Mouse (Mus musculus): ENCODE measurements at regions not wholly inside any gene's neighbourhood (a gene's known extent, or its start where the extent isn't known, plus 50 kb on each side); places are given as distances from the start of the nearest gene placed in this dataset.

DNA sequence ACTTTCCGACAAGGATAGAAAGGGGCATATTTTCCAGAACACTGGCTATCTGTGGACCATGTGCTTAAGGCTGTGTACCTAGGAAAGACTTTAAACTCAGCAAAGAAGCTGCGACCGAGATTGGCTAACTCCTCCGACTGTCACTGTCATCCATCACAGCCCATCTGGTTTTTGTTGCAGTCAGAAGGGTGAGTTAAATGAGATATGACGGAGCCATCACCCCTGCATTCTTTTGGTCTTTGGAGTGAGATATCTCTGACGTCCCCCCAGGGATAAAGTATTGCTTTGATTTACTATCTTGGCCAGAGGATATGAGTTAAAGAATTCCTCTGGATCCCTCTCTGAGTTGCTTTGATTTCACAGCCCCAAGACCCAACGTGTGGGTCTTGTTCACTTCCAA is 160.0 kb upstream of the Ubash3b start:
- CTCF ChIA-PET = no interaction called here

DNA sequence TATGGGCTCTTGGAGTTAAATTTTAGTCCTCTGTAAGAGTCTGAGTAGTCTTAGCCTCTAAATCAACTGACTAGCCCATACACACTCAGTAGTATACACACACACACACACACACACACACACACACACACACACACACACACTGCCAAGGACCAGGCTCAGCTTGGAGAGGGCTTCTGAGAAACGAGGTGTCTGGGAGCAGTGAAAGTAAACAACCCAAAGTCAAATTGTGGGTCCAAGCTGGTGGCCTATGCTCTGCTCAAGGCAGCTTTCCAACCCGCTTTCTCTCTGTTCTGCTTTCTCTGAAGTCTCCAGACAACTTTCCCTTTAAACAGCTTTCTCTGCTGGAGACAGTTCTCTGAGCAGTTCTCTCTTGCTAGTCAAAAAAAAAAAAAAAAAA is 157.6 kb upstream of the Ubash3b start:
- CTCF ChIA-PET = no interaction called here

DNA sequence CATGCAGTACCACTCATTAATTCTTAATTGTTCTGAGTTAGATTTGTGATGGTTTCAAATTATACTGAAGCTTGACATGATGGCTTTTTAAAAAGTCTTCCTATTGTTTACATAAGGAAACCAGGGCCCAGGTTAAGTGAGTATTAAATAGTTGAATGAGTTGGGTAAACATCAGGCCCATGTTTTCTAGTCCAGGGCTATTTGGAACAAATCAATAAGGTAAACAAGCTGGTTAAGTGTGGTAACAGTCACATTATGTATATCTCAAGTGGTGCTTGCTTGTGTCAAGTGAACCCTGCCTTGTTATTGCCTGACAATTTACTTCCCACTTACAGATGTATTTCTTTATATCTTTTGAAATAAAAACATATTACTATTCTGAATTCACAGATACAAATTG is 144.7 kb upstream of the Ubash3b start:
- CTCF ChIA-PET = no interaction called here

DNA sequence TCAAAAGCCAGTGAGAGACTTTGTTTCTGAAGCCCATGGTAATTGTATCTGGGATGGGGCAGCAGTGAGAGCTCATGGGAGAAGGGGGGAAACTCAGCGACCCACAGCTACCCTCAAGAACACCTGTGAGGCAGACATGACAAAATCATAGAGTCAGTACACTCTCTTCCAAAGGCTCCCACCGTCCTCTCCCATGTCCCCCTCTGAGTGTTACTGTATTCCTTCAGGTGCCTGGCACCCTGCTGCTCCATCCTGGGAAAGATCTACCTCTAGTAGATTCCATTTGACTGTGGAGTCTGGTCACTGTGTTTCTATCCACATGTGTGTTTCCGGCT is 142.0 kb upstream of the Ubash3b start:
- CTCF ChIA-PET = no interaction called here

DNA sequence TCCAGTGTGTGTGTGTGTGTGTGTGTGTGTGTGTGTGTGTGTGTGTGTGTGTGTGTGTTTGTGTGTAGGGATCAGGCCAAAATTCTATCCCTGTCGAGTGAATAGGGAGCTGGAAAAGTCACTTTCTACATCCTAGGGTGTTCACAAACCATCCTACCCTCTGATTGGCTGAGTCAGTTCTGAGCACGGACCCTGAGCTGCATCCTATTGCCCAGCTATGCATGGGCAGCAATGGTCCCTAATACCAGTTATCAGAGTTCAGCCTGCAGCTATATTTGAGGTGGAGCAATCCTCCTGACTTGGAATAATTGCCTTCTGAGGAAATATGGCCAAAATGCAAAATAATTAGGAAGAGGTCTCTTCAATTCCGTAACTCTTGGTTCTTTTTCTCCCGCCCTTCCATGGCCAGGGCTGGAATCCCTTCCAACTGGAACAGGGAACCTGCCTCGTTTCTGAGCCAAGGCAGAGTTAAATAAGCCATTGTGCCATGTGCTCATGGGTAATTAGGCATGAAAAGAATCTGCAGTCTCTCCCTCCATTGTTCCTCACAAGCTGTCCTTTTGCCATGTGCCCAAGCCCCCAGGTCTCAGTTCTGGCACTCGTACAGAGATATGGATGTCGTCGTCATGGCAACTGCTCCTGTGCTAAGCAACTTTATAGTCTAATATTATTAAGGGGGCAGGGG is 141.5 kb upstream of the Ubash3b start:
- CTCF ChIA-PET = no interaction called here

DNA sequence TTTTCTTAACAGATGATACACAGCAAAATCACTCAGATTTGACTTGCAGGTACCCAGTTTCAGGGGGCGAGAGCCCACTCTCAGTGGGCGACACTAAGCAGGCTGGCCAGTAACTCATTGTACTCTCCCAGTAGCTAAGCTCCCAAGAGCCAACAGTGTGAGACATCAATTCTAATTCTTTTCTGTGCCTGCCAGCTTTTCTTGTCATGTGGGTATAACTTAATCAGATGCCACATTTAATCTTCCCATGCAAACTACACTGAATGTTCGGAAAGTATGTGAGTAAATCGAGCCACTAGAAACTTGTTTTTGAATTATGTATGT is 124.6 kb upstream of the Ubash3b start:
- CTCF ChIA-PET = no interaction called here

DNA sequence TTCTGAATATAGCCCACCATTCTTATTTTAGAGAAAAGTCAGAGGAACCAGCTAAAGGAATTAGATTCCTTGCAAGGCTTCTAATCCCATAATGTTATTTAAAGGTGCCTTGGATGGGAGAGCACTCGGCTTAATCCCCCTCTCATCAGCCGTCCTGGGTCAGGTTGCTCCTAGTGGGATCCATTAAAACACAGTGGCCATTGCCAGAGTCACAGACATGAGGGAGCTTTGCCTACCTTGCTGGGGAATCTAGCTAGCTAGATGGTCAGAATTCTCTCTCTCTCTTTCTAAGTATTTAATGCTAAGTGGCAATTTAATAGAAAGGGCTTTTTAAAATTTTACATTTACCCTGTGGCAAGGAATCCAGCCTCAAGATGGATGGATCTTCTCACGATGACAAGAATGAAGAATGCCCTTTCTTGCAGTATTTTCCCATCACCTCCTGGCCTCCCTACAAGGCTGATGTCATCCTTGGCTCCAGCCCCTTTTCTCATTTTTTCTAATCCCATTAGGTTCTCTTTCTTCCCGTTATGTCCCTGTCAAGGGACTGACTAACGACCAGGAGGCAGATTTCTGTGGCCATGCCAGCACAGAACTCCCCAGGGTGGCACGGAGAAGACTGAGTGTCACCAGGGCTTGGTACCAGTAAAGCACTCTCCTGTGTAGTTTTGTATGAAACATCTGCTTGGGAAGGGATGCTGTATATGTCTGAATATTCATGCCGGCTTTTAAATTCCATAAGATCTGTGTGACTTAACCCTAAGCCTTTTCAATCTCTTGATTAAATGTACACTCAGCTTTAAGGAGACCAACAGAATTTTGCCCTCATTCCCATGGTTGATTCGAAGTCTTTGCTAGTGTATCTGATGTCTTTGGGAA is 124.0 kb upstream of the Ubash3b start:
- CTCF ChIA-PET = no interaction called here

DNA sequence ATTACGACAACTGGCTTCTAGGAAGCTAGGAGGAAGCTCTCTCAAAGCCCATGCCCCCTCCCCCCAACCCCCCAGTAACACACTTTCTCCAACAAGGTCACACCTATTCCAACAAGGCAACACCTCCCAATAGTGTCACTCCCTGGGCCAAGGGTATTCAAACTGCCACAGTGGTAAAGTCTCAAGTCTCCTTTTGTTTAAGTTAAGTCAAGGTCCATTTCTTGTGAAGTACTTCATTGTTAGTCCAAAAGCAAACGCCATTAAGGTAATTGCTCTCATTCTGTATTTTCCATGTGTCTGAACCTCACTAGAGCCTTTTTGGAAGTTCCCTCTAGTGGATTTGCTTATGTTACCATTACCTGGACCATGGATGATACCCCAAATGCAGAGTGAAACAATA is 116.2 kb upstream of the Ubash3b start:
- CTCF ChIA-PET = interaction anchor here (0.5 kb wide), 1 partner anchor 13 kb away, joined by 3 read pairs; no protein-coding TSS in a partner anchor

DNA sequence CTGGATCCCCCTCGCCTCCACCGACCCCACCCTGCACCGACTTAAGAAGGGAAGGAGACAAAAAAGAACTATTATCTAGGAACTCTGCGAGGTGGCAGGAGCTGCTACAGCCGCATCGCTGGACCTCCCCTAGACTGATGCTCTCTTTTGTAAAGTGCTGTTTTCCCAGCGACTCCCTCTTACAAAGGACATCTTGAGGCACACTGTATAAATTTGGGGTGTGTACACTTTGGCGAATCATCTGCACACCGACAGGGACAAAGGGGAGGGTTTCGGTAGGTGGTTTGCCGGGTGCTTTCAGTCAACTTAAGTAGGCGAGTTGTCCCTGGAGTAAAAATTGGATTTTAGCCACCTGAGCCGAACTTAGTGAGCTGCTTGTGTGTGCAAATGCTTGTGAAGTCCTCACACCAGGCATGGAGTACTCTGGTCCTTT is 112.4 kb upstream of the Ubash3b start:
- CTCF ChIA-PET = no interaction called here

DNA sequence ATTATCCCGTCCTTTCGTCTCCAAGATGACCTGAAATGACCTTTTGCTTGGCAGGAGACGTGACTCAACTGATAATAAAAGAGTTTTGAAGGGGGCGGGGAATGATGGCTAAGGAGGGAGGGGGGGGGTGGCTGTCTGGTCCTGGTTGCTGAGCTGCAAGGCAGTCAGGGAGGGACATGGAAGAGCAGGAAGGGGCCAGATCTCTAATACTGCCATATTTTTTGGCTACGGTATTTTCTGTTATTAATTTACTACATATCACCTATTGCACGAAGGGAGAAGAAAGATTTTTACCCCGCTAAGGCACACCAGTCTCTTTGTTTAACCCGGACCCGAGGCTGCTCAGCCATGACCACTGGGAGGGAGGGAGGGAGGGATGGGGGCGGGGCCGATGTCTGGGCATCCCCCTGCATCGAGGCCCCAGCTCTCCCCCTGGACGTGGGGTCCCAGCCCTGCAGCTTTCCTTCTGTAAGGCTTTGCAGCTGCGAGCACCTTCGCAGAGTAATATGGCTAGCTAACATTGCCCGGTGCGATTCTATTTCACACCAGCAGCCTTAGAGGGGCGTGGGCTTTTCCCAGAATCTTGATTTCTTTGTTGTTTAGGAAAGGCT is 111.8 kb upstream of the Ubash3b start:
- CTCF ChIA-PET = no interaction called here

DNA sequence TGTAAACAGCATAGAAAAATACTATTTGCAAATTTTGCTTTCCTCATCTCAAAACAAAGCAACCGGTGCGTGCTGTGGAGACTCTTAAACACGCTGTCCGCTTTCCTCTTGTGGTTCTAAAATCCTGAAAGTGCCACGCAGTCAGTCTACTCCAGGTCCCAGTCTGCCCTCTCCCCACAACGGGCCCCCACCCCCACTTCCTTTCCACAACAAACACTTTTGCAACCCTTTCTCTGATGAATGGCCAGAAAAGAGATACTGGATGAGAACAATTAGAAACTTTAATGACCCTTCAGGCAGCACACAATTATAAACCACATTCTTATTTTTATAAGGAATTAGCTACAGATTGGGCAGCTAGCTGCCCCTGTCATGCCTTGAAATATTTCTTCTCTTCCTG is 111.1 kb upstream of the Ubash3b start:
- CTCF ChIA-PET = no interaction called here

DNA sequence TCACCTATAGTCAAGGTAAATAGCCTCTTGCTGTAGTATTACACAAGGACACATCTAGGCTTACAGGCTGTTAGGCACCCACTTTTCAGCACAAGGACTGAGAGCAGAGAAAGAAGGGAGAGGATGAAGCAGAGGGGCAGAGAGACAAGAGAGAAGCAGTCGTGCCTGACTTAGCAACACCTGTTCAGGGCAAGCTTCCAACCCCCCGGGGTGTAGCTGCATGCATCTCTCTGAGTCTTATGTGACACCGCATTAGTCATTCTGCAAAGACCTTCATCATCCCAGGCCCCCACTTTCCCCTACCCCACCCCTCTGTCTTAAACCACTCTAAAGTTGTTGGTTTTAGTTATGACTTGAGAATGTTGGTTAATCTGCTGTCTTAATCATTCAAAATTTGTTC is 106.6 kb upstream of the Ubash3b start:
- CTCF ChIA-PET = no interaction called here

DNA sequence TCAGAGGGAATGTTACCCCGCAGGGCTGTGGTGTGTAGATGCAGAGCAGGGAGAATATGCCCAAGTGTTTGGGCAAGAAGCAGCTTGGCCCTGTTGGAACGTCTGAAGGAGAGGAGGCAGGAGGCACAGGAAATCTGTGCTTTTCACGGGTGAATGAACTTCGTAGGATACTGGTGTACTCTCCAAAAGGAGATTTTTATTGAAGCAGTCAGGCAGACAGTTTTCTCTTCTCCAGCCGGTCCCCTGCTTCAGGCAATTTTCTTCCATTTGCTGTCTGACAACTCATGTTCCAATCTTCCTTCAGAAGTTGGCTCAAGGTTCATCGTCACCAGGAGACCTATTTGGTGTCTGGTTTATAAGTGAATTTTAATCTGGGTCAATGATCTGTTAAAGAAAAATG is 103.0 kb upstream of the Ubash3b start:
- CTCF ChIA-PET = interaction anchor here (0.6 kb wide), 1 partner anchor 1506 kb away, joined by 3 read pairs; no protein-coding TSS in a partner anchor

DNA sequence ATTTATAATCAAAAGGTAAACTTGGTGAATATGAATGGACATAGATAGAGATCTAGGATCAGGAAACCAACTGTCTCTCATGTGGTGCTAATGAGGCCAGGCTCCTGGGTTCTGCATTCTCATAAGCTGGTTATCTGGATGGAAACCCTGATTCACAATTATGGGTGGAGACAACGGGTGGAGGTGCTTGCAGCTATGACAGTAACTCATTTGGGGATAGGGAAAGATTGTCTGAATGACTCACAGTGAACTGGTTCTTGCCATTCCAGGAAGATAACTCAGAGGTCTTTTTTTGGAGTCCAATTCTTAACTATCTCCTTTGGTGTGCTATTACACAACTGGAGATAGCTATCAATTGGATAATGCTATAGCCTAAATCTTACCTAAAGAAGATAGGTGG is 95.7 kb upstream of the Ubash3b start:
- CTCF ChIA-PET = no interaction called here

DNA sequence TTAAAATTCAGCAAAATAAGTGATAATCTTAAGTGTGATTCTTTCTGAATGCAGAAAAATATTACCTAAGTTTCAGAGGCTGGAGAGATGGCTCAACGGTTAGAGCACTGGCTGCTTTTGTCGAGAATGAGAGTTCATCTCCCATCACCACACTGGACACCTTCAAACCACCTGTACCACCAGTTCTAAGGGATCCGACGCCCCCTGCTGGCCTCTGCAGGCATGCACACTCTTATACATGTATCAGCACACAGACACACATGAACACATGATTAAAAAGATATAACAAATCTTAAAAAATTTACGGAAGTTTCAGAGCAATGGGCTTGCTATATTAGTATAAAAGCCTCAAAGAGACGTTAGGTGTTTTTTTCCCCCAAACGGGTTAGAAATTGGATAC is 80.9 kb upstream of the Ubash3b start:
- CTCF ChIA-PET = no interaction called here

DNA sequence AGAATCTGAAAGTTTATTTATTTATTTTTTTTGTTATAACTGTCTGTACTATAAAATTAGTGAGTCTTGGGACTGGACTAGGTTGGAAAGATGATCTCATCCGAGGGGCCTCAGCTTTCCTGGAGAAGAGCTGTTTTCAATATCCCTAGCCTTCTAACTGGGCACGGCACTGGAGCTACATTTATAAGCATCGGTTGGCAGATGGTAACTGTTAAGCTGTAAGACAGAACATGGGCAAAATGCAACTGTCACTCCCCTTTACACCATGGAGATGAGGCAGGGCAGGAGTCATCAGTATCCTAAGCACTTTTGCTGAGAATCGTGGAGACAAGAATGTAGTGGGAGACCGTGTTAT is 77.6 kb upstream of the Ubash3b start:
- CTCF ChIA-PET = no interaction called here

DNA sequence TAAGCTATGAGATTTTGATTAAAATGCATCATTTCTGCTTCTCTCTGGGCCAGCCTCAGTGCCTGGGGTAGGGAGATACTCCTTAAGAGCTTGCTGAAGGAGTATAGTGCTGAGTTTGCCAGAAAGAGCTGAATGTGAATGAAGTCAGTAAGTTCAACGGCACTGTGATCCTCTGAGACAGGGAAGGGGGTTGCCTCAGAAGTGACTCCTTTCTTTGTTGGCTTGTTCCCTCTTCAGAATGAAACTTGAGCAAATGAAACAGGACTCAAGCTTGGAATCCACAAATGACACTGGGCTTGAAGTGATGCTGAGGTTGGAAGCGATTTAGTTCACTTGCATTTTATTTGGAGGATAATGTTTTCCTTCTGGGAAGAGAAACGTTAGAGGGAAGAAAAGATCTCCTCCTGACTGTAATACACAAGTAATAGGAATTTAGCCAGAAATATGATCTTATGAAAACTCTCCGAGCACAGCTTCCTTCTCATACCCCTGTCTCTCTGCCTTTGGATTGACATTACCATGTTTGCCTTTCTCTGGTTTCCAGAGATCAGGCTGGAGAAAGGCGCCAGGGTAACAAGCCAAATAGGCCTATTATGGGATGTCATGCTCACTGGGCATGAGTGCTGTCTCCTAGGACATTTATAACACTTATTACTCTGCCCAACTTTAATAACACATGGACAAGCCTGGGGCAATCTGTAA is 77.0 kb upstream of the Ubash3b start:
- CTCF ChIA-PET = interaction anchor here (0.5 kb wide), 1 partner anchor 1227 kb away, joined by 4 read pairs; no protein-coding TSS in a partner anchor

DNA sequence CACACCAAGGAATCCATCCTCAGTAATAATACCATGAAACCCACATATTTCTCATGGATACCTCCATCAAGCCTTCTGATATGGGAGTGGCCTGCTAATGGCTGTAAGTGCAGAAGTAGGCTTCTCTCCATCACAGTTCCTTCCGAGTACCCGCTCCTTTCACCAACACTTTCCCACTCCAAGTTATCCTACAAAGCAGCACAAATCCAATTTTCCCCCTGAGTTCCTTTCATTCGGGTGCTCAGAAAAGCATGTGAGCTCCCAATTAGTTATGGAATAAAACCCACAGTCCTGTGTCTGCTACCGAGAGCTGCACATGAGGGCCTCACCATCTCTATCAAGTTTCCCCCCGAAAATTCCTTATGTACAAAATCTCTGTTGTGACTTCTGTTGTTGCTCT is 75.8 kb upstream of the Ubash3b start:
- CTCF ChIA-PET = no interaction called here

DNA sequence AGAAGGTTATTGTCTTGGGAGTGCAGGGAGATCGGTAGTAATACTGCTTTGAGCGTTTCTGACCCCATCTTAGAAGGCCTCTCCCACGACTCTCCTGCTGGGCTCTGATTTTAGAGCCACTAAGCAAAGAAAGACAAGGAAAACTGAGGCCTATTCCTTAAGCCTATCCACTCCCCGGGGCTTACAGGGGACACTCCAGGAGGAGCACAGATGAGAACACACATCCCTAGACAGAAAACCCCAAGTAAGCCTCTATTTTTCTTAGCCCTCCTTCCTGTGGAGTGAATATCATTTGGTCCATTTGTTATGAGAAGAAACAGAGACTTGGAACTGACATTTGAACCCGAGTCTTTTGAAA is 67.7 kb upstream of the Ubash3b start:
- CTCF ChIA-PET = interaction anchor here (1.3 kb wide), 1 partner anchor 234 kb away, joined by 4 read pairs; no protein-coding TSS in a partner anchor

DNA sequence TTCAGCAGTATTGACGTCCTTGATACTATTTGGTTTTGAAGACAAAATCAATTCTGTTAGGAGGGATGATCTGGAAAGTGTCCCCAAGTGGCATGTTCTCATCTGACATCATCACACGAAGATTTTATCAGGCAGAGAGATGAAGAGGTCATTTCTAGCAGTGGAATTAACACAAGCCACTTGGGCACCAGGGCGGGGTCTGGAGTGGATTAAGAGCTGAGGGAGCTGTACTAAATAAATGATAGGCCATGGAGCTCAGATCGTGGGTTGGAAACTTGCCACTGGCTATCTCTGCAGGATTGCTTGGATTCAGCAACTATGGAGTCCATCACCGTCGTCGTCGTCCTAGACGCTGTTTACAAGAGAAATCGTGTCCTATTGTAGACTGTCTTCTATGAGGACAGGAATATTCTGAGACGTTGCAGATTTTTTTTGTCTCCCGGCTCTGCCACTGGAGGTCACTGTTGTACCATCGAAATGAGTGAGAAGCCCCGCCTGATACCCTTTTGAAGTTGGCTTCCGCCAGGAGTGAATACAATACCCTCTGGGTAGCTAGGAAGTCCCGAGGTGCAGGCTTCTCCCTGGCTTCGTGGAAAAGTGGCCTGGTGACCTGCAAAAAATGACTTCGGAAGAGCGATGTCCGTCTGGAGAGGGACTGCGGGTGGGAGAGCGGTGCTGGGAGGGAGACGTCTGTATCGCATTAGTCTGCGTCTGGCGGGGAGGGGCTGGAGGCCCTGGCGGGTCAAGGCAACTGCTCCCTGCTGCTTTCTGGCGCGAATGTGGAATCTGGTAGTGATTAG is 67.1 kb upstream of the Ubash3b start:
- CTCF ChIA-PET = interaction anchor here (1.3 kb wide), 1 partner anchor 235 kb away, joined by 4 read pairs; no protein-coding TSS in a partner anchor

DNA sequence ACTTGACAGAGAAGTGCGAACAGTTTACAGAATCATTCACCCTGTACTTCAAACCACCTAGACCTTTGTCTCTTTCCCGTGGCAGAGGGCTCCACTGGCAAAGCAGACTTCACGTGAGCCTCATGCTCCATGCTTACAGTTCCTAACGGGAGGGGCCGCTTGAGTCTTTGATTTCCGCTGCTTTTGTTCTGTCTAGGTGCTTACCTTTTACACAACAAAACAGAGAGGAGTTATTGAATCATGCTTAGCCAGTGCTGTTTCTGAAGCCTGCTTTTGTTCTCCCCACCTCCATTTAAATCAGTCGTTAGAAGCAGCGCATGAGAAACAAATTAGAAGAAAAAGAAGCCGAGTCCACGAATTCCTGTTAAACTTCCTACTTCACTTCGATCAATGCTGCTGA is 61.9 kb upstream of the Ubash3b start:
- CTCF ChIA-PET = no interaction called here

All from spleen, embryonic (tissue).